Mouse (Mus musculus) testis, adult 2 months (tissue): Measurements from ENCODE around the gene Pck1.

Source experiments
- CTCF ChIP-seq: fragments of 200-500 bp; IDR thresholded peaks from 2 replicates; pipeline ENCODE4 v1.5.1; 2012; ENCODE audit warnings: low read depth, mild to moderate bottlenecking, inconsistent platforms, low read length, moderate library complexity; ENCODE audit not compliant: control insufficient read depth, insufficient read depth, insufficient replicate concordance
- POLR2A ChIP-seq: fragments of 200-500 bp; IDR thresholded peaks from 2 replicates; pipeline ENCODE4 v1.6.1; 2012; ENCODE audit warnings: low read depth, mild to moderate bottlenecking, inconsistent platforms, low read length, moderate library complexity; ENCODE audit not compliant: control insufficient read depth

DNA sequence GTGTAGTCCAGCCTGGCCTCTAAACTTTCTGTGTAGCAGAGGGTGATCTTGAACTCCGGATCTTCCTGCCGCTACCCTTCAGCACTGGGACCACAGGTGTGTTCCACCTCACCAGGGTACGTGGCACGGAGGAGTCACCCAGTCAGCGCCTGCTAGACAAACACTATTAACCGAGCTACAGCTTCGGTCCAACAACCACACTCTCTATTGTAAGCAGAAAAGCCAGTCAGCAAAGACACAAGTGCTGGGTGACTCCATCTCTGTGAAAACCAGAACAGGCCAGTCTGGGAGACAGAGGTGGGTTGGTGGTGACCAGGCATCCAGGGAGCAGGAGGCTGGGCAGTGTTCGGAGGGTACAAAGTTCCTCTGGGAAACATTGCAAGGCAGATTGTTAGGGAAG is 10.5 kb downstream of the Pck1 start:
- TF ChIP-seq CTCF, result no peak
- no peak for TF ChIP-seq POLR2A
